Mouse (Mus musculus) lung, postnatal 25 days (tissue): ENCODE data around the gene Hebp1.
A peak's percentile ranks its signal among the peaks of the same experiment; 100 is the strongest.

Experiments
- DNase-seq: peaks from one replicate; pipeline ENCODE4 v3.0.0; 2022; ENCODE audit warnings: low spot score

Gene Hebp1

GRCm38 (mm10) chr6:135197446-135197845 is 376 bp downstream of the Hebp1 start:
- DNase-seq: no peak

- DNase-seq: no peak
Measured at GRCm38 (mm10) chr6:135196707-135197106, 1.1 kb downstream of the Hebp1 start.

GRCm38 (mm10) chr6:135194907-135195306 is 2.9 kb downstream of the Hebp1 start:
- DNase-seq: no peak

GRCm38 (mm10) chr6:135193733-135194132 is 4.1 kb downstream of the Hebp1 start:
- DNase-seq: no peak

GRCm38 (mm10) chr6:135192993-135193392 is 4.8 kb downstream of the Hebp1 start:
- DNase-seq: no peak

GRCm38 (mm10) chr6:135191906-135192305 is 5.9 kb downstream of the Hebp1 start:
- no peak for DNase-seq

- no peak for DNase-seq
Measured at GRCm38 (mm10) chr6:135190122-135190521, 7.7 kb downstream of the Hebp1 start.

- no peak for DNase-seq
Measured at GRCm38 (mm10) chr6:135188629-135189028, 9.2 kb downstream of the Hebp1 start.

GRCm38 (mm10) chr6:135187076-135187917 is 10.5 kb downstream of the Hebp1 start:
- no peak for DNase-seq

GRCm38 (mm10) chr6:135183961-135184360 is 13.9 kb downstream of the Hebp1 start:
- peak; percentile 35 for DNase-seq

- no peak for DNase-seq
Measured at GRCm38 (mm10) chr6:135182925-135183324, 14.9 kb downstream of the Hebp1 start.

GRCm38 (mm10) chr6:135178599-135178998 is 19.2 kb downstream of the Hebp1 start:
- DNase-seq: no peak

GRCm38 (mm10) chr6:135177271-135177670 is 20.6 kb downstream of the Hebp1 start:
- no peak for DNase-seq

GRCm38 (mm10) chr6:135175014-135175413 is 22.8 kb downstream of the Hebp1 start:
- DNase-seq: no peak

- DNase-seq: no peak
Measured at GRCm38 (mm10) chr6:135171736-135172135, 26.1 kb downstream of the Hebp1 start.

- no peak for DNase-seq
Measured at GRCm38 (mm10) chr6:135169246-135169645, 28.6 kb downstream of the Hebp1 start.

- DNase-seq: peak; percentile 66
Measured at GRCm38 (mm10) chr6:135168471-135168870, 29.4 kb downstream of the Hebp1 start.

GRCm38 (mm10) chr6:135167380-135168311 is 30.2 kb downstream of the Hebp1 start:
- DNase-seq: peak; percentile 88

GRCm38 (mm10) chr6:135166712-135167111 is 31.1 kb downstream of the Hebp1 start:
- DNase-seq: no peak

GRCm38 (mm10) chr6:135166262-135166661 is 31.6 kb downstream of the Hebp1 start:
- no peak for DNase-seq

GRCm38 (mm10) chr6:135165706-135166105 is 32.1 kb downstream of the Hebp1 start:
- DNase-seq: no peak

- no peak for DNase-seq
Measured at GRCm38 (mm10) chr6:135165191-135165590, 32.6 kb downstream of the Hebp1 start.

GRCm38 (mm10) chr6:135162861-135163260 is 35.0 kb downstream of the Hebp1 start:
- no peak for DNase-seq
